Mouse (Mus musculus): ENCODE results near the gene Ptk7.

DNA sequence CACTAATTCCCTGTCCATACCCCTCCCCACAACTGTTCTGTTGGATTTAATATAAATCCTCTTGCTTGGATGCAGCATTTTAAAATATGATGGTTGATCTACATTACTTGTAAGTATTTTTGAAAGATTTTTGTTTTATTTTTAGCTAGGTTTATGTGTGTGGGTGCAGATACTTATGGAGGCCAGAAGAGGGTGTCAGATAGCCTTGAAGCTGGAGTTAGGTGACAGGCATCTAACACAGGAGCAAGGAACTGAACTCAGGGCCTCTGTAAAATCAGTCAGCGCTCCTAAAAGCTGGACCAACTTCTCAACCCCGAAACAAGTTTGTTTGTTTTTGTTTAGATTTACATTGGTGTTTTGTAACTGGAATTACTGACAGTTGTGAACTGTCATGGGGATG lies 28.7 kb downstream of the Ptk7 start:
- TF ChIP-seq CTCF (IDR thresholded peaks at IDR 0.05; ENCODE audit: low read depth) (no peak), EP300 (IDR thresholded peaks at IDR 0.05; ENCODE audit: low read depth) (no peak)

All from heart, postnatal 0 days (tissue).